Mouse (Mus musculus) ES-E14 (cell line): ENCODE data around the gene Tbc1d24.

ENCODE experiments used
- HCFC1 ChIP-seq: IDR thresholded peaks from 2 replicates; pipeline ENCODE4 v1.6.1; 2012; ENCODE audit warnings: low read length, inconsistent platforms, borderline replicate concordance; ENCODE audit not compliant: insufficient read depth
- ZNF384 ChIP-seq: IDR thresholded peaks from 2 replicates; pipeline ENCODE4 v1.6.1; 2012; ENCODE audit warnings: low read depth, low read length, inconsistent platforms

DNA sequence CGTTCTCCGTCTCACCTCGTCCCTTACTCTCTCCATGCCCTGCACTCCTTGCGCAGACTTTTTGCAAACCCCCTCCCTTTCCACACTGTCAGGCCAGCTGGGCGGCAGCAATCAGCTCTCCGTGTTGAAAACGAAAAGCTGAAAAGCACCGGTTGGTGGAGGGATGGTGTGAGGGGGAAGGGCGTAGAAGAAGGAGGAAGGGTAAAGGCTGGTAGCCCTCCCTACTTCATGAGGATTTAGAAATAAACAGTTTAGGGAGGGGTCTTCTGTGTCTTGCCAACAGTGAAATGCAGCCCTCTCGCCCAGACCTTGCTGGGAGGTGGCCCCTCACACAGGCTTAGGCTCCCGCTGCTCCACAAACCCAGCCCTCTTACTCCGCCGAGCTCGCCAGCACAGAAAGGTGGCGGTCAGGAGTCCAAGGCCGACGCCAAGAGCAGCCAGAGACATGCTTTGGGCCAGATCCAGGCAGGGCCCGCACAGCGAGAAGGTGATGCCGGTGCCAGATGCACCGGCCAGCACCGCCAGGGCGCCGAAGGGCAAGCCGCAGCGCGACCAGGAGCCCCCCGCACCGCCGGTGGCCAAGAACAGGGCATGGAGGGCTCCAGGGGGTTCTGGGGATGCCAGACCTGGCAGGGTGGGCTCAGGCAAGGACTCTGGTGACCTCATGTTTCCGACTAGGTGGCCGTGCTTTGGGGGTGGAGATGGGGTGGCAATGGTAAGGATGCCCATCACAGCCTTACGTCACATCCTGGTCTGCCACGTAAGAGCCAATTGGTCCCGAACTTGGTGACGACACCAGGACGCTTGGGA lies 6.5 kb upstream of the Tbc1d24 start:
- TF ChIP-seq HCFC1 (no peak), ZNF384 (no peak)
